Mouse (Mus musculus): ENCODE results near the gene Fam174b.

Fam174b gene

DNA sequence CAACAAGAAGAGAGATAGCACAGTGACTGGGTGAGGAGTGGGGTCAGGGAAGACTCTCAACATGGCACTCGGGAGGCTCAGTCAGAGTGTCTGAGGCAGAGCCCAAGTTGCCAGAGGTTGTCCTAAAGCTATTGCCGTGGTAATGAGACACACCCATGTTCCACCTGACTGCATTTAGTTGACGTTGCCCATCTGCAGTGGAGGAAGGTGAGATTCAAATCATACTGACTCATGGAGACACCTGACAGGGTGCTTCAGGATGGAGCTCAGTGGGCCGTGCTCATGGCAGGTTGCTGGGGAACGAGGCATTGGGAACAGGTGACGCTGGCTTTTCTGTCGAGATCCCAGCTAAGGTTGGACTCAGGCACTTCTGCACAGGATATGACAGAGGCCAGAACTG is 9.9 kb downstream of the Fam174b start:
- DNase-seq: no peak

DNA sequence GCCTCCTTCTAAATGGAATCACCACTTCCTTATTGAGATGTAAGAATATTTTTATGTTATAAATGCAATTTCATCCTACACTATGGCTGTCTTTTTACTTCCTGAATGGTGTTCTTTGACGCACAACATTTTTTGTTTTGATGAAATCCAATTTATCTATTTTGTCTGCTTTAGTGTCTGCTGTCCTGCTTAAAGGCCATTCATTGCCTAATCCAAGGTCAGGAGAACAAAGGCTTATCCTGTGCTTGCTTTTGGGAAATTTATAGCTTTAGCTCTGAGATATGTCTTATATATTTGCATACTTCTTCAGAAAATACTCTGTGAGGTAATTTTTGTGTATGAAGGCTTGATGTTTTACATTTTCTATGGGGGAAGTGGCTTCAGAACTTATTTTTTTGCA is 13.5 kb downstream of the Fam174b start:
- DNase-seq: no peak

DNA sequence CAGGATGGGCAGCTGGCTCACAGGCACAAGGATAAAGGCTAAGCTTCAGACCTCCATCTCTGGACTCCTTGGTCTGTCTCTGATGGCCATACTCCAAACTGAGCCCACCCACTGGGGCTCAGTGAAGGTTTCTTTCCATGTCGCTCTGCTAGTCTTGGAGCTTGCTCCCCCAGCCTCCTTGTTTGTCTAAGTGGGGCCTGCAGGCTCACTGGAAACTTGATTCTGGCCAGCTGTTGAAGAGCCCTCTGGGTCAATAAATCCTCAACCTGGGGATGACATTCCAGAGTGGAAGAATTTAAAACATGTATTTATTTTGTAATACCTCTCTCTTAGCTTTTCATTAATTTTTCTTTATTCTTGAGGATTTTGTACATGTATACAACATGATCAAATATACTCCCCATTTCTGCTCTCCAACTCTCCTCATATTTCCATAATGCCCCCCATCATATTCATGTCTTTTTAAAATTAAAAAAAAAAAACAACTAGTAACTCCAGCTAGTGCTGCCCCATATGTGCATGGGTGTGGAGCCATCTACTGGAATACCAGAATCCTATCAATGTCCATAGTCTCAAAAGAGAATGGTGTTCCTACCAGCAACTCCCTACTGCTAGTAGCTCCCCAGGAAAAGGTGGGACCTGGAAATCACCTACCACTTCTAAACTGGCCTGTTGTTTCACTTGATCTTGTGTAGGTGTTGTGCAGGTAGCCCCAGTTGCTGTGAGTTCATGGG is 15.4 kb downstream of the Fam174b start:
- no peak for DNase-seq

GRCm38 (mm10) chr7:73761691-73762189 is 21.6 kb downstream of the Fam174b start:
- DNase-seq: no peak

DNA sequence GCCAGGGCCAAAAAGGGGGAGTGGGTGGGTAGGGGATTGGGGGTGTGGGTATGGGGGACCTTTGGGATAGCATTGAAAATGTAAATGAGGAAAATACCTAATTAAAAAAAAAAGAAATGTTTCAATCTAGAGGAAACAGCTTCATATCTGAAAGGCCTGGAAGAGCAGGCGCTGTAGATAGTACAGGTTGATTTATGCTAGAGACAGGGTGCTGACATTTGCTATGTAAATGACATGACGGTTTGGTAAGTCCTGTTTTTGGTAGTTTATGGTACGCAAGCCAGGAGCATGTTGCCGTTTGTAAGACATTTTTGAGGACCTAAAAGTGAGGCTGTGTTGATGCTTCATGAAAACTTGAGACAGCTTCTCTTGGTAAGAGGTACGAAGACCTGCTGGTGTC is 24.6 kb downstream of the Fam174b start:
- no peak for DNase-seq

DNA sequence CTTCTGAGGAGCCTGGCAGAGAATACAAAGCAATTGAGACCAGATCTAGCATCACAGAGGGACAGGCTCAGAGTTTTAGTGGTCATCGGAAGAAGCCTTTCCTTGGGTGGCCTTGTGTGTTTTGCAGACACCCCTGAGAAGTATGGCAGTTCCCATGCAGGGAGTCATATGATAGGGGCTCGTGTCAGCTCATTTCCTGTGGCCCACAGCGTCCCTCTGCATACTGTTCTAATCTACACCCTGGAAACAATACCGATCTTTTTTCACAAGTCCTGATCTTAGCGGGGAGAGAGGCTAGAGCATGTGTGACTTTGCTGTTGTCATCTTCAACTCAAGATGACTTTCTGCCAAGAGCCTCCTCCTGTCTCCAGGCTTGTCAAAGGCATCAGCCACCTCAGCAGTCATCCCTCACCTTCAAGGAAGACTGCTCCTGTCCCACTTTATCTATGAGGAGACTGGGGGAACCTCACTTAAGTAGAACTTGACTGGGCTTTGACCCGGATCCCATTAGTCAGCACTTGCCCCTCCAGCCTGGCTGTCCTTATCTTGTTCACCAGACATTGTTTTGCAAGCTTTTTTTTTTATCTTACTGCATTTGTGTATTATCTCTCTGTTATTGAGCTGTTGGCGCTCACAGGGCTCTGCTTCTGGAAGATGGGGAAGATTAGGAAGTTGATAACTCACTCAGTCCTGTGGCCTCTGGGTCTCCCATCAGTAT is 25.2 kb downstream of the Fam174b start:
- no peak for DNase-seq

GRCm38 (mm10) chr7:73769224-73769623 is 29.1 kb downstream of the Fam174b start:
- no peak for DNase-seq

DNA sequence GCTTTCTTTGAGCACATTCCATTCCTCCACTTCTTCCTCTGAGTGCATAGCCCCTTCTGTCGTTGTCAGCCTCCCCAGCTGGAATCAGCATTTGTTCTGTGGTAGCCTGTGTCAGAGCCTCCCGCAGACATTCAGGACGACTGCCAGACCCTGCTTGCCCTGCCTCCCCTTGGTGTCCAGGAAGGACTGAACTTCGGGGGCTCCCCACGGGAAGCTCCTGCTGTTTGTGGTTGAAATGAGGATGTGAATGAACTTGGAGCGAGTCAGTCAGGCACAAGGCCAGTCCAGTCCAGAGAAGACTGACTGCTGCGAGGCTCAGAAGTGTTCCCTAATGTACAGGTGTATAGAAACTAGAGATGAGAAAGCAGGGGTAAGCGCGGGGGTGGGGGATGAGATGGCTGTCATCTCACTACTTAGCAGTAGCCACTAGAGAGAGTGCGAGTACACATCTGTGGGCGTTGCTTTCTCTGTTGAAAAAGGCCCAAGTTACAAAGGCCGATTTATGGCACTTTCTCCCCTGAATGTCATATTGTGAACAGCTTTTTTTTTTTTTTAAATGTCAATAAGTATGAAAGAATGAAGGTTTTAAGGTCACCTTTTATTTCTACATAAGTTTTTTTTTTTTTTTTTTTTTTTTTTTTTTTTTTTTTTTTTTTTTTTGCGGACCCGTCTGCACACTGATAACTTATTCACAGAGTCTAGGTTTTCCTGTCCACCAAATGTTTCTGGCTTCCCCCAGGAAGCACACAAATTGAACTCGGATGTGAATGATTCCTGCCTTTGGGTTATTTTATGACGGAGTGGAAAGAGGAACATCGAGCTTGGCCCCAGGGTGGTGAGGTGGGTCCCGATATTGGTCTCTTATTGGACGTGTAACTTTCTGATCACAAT is 31.5 kb downstream of the Fam174b start:
- peak; percentile 42 to 53 for DNase-seq

GRCm38 (mm10) chr7:73772275-73772765 is 32.2 kb downstream of the Fam174b start:
- peak in 1 of 2 experiments; percentile 17 for DNase-seq

- DNase-seq: no peak
Measured at GRCm38 (mm10) chr7:73774781-73775180, 34.7 kb downstream of the Fam174b start.

DNA sequence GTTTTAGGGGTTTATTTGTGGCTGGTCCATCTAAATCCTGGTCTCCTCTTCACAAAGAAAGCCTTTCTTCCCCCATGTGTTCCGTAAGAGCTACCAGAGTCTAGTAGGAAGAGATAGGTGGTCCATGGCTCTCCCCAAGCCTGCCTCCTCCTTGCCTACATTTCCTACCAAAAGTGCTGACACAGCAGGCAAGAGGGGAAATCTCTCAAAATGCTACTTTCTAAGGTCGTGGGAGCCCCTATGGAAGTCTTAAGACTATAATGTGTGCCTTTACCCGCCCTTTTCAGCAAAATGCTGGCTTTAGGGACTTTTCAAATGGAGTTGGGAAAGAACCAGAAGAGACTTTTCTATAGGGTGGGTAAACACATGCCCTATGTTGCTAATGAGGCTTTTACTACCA is 37.7 kb downstream of the Fam174b start:
- no peak for DNase-seq

DNA sequence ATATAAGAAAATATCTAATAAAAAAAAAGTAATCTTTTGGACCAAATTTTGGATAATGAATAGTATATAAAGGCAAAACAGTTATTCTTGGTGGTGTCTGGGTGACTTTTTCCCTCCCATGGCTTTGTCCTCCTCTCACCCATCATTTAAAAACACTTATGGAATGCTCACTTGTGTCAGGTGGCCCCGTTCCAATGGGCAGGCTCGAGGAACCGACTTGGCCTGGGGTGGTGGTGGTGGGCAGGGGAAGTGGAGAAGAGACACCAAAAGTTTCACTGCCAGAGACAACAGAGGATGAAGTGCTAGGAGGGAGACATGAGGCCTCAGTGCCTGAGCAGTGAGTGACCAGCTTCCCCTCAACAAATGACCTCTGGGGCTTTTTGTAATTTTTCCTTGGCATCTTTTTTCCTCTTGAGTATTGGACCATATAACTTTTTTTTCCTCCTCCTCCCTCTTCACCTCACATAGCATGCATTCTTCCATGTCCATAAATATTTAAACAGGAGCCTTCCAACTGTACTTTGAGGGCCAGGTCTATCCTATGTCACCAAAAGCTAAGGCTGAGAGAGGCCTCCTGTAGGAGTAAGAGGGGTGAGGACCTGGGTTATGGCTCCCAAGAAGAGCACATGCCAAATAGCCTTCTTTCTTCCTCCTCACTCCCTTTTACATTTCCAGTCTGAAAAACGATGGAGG is 44.8 kb downstream of the Fam174b start:
- DNase-seq: no peak

DNA sequence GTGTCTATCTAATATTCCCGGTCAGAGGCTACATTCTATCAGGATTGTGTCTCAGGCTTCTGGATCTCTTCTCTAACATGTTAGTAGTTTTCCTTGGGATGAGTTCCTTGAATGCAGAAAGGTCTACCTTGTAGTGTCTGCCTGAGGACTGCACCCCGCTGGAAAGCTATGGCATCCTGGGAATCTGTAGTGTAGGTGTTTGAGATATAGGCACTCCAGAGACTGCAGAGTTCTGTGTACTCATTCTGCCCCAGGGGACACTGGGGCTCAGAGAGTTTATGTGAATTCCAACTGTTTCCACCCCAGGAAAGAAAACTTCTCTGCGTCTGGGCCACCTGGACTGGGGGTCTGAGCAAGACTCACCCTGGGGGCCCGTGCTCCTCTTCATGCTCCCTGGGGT is 45.7 kb downstream of the Fam174b start:
- no peak for DNase-seq

DNA sequence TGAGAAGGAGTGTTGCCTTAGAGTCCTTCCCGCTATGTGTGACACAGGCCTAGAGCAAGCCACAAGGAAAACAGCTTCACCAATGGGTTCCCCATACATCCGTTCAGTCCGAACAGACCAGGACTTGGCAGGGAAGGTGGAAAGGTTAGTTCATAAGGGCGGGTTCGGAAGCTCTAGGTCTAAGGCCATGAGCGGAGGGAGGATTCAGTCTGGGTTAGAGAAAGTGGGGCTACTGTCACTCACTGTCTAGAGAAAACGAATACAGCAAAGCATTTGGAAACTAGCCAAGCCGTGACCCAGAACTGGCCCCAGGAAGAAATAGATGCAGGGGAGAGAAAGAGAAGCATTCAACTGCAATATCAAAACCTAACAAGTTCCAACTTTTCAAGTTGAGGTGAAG is 47.4 kb downstream of the Fam174b start:
- no peak for DNase-seq

GRCm38 (mm10) chr7:73791096-73791495 is 51.0 kb downstream of the Fam174b start:
- DNase-seq: no peak

- no peak for DNase-seq
Measured at GRCm38 (mm10) chr7:73792155-73792554, 52.1 kb downstream of the Fam174b start.

DNA sequence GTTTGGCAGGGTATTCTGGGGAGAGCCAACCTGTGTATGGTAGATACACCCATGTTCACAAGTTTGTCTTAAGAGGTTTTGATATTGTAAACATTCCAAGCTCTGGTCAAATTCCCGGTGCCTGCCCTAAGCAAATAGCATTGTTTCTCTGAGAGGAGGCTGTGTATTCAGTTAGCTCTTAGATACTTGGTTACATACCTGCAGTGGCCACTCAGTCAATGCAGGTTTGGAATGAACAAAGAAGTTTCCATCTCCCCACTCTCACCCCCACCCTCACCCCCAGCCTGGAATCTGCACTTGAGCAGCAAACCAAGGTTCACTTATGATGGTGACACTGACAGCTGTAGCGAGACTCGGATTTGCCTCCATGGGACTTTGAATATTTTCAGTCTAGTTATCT is 52.5 kb downstream of the Fam174b start:
- no peak for DNase-seq

DNA sequence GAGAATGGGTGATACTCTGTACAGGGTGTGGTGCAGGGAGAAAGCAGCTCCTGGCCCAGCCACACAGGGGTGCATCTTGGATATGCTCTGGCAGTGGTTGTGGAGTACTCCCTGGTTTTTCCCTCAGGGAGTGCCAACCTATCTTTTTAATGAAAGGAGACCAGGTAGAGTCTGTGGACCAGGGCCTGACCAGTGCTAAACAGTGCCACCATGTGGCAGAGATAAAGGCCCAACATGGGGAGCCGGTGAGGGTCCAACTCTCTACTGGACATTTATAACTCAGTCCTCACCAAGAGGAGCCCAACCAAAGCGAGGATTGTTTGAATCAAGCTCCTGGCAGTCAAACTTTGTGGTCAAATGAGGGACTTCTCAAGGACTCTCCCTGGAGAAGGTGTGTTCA is 69.2 kb downstream of the Fam174b start:
- DNase-seq: peak; percentile 24 to 35

DNA sequence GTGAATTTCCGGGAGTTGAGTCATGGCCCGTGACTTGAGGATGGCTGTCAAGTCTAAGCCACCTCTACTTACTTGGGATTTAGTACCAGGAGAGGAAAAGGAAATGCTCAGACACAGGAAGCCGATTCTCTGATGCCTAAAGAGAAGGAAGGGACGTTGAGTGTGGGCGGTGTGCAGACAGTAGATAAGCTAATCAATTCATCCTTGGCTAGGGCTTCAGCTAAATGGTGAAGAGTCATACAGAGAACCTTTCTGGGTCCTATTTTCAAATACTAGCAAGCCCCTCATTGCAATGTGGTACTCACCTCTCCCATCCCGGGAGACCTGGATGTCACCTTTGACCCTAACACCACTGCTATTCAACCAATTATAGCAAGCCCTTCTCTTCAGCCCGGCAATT is 71.3 kb downstream of the Fam174b start:
- DNase-seq: no peak

- no peak for DNase-seq
Measured at GRCm38 (mm10) chr7:73812176-73812575, 72.1 kb downstream of the Fam174b start.

GRCm38 (mm10) chr7:73813887-73814286 is 73.8 kb downstream of the Fam174b start:
- DNase-seq: no peak

- DNase-seq: no peak
Measured at GRCm38 (mm10) chr7:73814454-73814853, 74.4 kb downstream of the Fam174b start.
